Comparison of ENCODE assay signal across 8 mouse cellular contexts in genomic region chr2:32846101-32846804, GRCm38 (mm10). TPM values are rescaled to one million over a fixed set of nuclear protein-coding genes. Genes with fewer than 3 reads are reported as not detected.
DNase-seq lines count a peak whose midpoint lies in the region; ATAC-seq and TF ChIP-seq lines count a peak whose summit lies in the region.

No protein-coding gene starts in this region.

- peak overlapping the region; percentile 97 for H3K27ac ChIP-seq in forebrain, embryonic 15.5 days (replicated peaks)
- H3K27ac ChIP-seq in lung, embryonic 14.5 days (ENCODE audit: low read depth), result peak overlapping the region; percentile 83
- peak overlapping the region; percentile 99 for H3K27ac ChIP-seq in olfactory bulb, adult 2 months (ENCODE audit: insufficient read depth, low read depth, low read length)

- intact Hi-C loops in heart, postnatal 25 days (cut with DNase I), result loop anchor here (2.0 to 10.0 kb wide), 2 partner anchors 133 to 211 kb away; partner anchors contain the start of gene Cdk9

- under 1% methylated on average over 33 of the region's 33 CpGs for WGBS in forebrain, embryonic 15.5 days
- WGBS in lung, embryonic 14.5 days, result under 1% methylated on average over 33 of the region's 33 CpGs
- under 1% methylated on average over 33 of the region's 33 CpGs for WGBS in olfactory bulb, adult 2 months

- H3K4me2 ChIP-seq in forebrain, embryonic 15.5 days (replicated peaks), result peak overlapping the region; percentile 77
- H3K4me2 ChIP-seq in lung, embryonic 14.5 days, result peak overlapping the region; percentile 82

- DNase-seq in Muller cell, postnatal 12 days (ENCODE audit: inconsistent ontology term), result peak; percentile 86
- peak; percentile 87 for DNase-seq in cerebellum, adult 11-12 months
- DNase-seq in heart, postnatal 25 days (ENCODE audit: low spot score), result peak; percentile 57
- DNase-seq in layer of hippocampus, adult 18-20 months (ENCODE audit: low spot score in 2 of 2), result peak; percentile 69 to 71
- peak; percentile 71 for DNase-seq in lung, embryonic 14.5 days
- DNase-seq in urinary bladder, postnatal 14 days (ENCODE audit: low spot score), result peak; percentile 61

- no peaks in the 10 kb centered on the region for H3K27me3 ChIP-seq in forebrain, embryonic 15.5 days
- H3K27me3 ChIP-seq in lung, embryonic 14.5 days (ENCODE audit: insufficient read depth, low read length), result no peaks in the 10 kb centered on the region

- H3K4me1 ChIP-seq in forebrain, embryonic 15.5 days, result peaks cover 22% of the 10 kb centered on the region
- H3K4me1 ChIP-seq in lung, embryonic 14.5 days (ENCODE audit: insufficient read depth), result no peaks in the 10 kb centered on the region
- peaks cover 6% of the 10 kb centered on the region for H3K4me1 ChIP-seq in olfactory bulb, adult 2 months (ENCODE audit: control insufficient read depth, insufficient read depth, low read length)

- H3K36me3 ChIP-seq in forebrain, embryonic 15.5 days, result 0 out of 2 replicates have a peak, but pooled peaks cover 3% of the 10 kb centered on the region
- H3K36me3 ChIP-seq in lung, embryonic 14.5 days (ENCODE audit: insufficient read depth), result 0 out of 2 replicates have a peak, but pooled peaks cover 4% of the 10 kb centered on the region

- H3K9me3 ChIP-seq in forebrain, embryonic 15.5 days, result no peaks in the 10 kb centered on the region
- H3K9me3 ChIP-seq in lung, embryonic 14.5 days (ENCODE audit: low read depth, low read length), result no peaks in the 10 kb centered on the region

- H3K4me3 ChIP-seq in forebrain, embryonic 15.5 days, result peak overlapping the region; percentile 99
- H3K4me3 ChIP-seq in lung, embryonic 14.5 days (ENCODE audit: low read depth, low read length), result peak overlapping the region; percentile 64
- peak overlapping the region; percentile 98 for H3K4me3 ChIP-seq in olfactory bulb, adult 2 months (ENCODE audit: insufficient read depth, low read depth, low read length)

- peak overlapping the region; percentile 96 for H3K9ac ChIP-seq in forebrain, embryonic 15.5 days (replicated peaks)
- H3K9ac ChIP-seq in lung, embryonic 14.5 days, result peak overlapping the region; percentile 59

- TF ChIP-seq CTCF in lung, embryonic 14.5 days (IDR thresholded peaks at IDR 0.05; ENCODE audit: low read depth), result no peak
- TF ChIP-seq CTCF in olfactory bulb, adult 2 months (IDR thresholded peaks at IDR 0.05; ENCODE audit: insufficient read depth, low read depth, low read length), result peak; percentile 35; the same call in 1 of the 2 replicates

- ATAC-seq in forebrain, embryonic 15.5 days (replicated peaks), result peak; percentile 64
- ATAC-seq in lung, embryonic 14.5 days (ENCODE audit: insufficient read depth), result peak; percentile 35

- TF ChIP-seq POLR2A in olfactory bulb, adult 2 months (IDR thresholded peaks at IDR 0.05; ENCODE audit: insufficient read depth, low read depth, low read length), result peak; percentile 62

RNA-seq across cellular contexts. Expression of gene Stxbp1, which starts 0.8 kb away (rescaled TPM):
- polyA plus RNA-seq in forebrain, embryonic 15.5 days (2015; fragmentation: Nextera tagmentation; extraction: Ambion mirVana), result 191 and 197 TPM in 2 replicates
- total RNA-seq in heart, postnatal 25 days (2021), result 10 to 100 TPM; 11.0 to 11.7 TPM
- 100 to 1,000 TPM; 613 to 617 TPM for total RNA-seq in layer of hippocampus, adult 18-20 months (2021)
- polyA plus RNA-seq in lung, embryonic 14.5 days (2014; fragmentation: Nextera tagmentation; extraction: Ambion mirVana), result 20.7 and 22.2 TPM in 2 replicates
- 182 and 623 TPM in 2 replicates for polyA plus RNA-seq in olfactory bulb, adult 2 months (2012; ENCODE audit: insufficient read depth, insufficient read length, low replicate concordance, missing spikeins)

RNA-seq across cellular contexts. Expression of gene Fam129b, which starts 29.7 kb away (rescaled TPM):
- 33.5 TPM in 2 replicates for polyA plus RNA-seq in forebrain, embryonic 15.5 days (2015; fragmentation: Nextera tagmentation; extraction: Ambion mirVana)
- 10 to 100 TPM; 23.8 to 31.9 TPM for total RNA-seq in heart, postnatal 25 days (2021)
- 10 to 100 TPM; 18.0 to 21.1 TPM for total RNA-seq in layer of hippocampus, adult 18-20 months (2021)
- 41.2 and 46.5 TPM in 2 replicates for polyA plus RNA-seq in lung, embryonic 14.5 days (2014; fragmentation: Nextera tagmentation; extraction: Ambion mirVana)
- not detected in 2 replicates for polyA plus RNA-seq in olfactory bulb, adult 2 months (2012; ENCODE audit: insufficient read depth, insufficient read length, low replicate concordance, missing spikeins)

Comparison
In these comparisons a context has a peak if more than half of its experiments do, and no peak if none do; other contexts are left out.
1. Peak in every context shown above with its lines: DNase-seq, ATAC-seq, H3K4me3 ChIP-seq and H3K27ac ChIP-seq.